Mouse (Mus musculus): ENCODE results near the gene Nckap5.
"Not testable (repeated sequence)": the region's sequence is repeated elsewhere in the genome, so short reads cannot be mapped to it uniquely, and the experiment has no call there.

Gene Nckap5

GRCm38 (mm10) chr1:126153516-126154234 is 676.9 kb downstream of the Nckap5 start:
- DNase-seq = no peak

GRCm38 (mm10) chr1:126152217-126152616 is 678.4 kb downstream of the Nckap5 start:
- DNase-seq = no peak

GRCm38 (mm10) chr1:126149966-126150365 is 680.6 kb downstream of the Nckap5 start:
- no peak for DNase-seq

GRCm38 (mm10) chr1:126135717-126136116 is 694.9 kb downstream of the Nckap5 start:
- no peak for DNase-seq

- DNase-seq = no peak
Measured at GRCm38 (mm10) chr1:126132316-126132715, 698.3 kb downstream of the Nckap5 start.

GRCm38 (mm10) chr1:126129129-126129528 is 701.5 kb downstream of the Nckap5 start:
- no peak for DNase-seq

GRCm38 (mm10) chr1:126123111-126123510 is 707.5 kb downstream of the Nckap5 start:
- peak; percentile 67 for DNase-seq

GRCm38 (mm10) chr1:126120506-126120905 is 710.1 kb downstream of the Nckap5 start:
- DNase-seq = no peak

GRCm38 (mm10) chr1:126116034-126116433 is 714.6 kb downstream of the Nckap5 start:
- no peak for DNase-seq

- peak; percentile 48 for DNase-seq
Measured at GRCm38 (mm10) chr1:126105673-126106256, 724.8 kb downstream of the Nckap5 start.

- DNase-seq = peak; percentile 56
Measured at GRCm38 (mm10) chr1:126094346-126094745, 736.3 kb downstream of the Nckap5 start.

- DNase-seq = peak; percentile 84
Measured at GRCm38 (mm10) chr1:126091979-126092378, 738.6 kb downstream of the Nckap5 start.

GRCm38 (mm10) chr1:126087181-126087580 is 743.4 kb downstream of the Nckap5 start:
- peak; percentile 65 for DNase-seq

- DNase-seq = no peak
Measured at GRCm38 (mm10) chr1:126076312-126076711, 754.3 kb downstream of the Nckap5 start.

GRCm38 (mm10) chr1:126070861-126071260 is 759.7 kb downstream of the Nckap5 start:
- no peak for DNase-seq

GRCm38 (mm10) chr1:126051491-126051890 is 779.1 kb downstream of the Nckap5 start:
- DNase-seq = peak; percentile 89

- no peak for DNase-seq
Measured at GRCm38 (mm10) chr1:126042886-126043285, 787.7 kb downstream of the Nckap5 start.

GRCm38 (mm10) chr1:126027536-126027935 is 803.1 kb downstream of the Nckap5 start:
- DNase-seq = no peak

- no peak for DNase-seq
Measured at GRCm38 (mm10) chr1:126024518-126024917, 806.1 kb downstream of the Nckap5 start.

- no peak for DNase-seq
Measured at GRCm38 (mm10) chr1:126022959-126023358, 807.6 kb downstream of the Nckap5 start.

- DNase-seq = not testable (repeated sequence)
Measured at GRCm38 (mm10) chr1:126018654-126019053, 811.9 kb downstream of the Nckap5 start.

GRCm38 (mm10) chr1:126011661-126012091 is 818.9 kb downstream of the Nckap5 start:
- peak; percentile 59 for DNase-seq

- DNase-seq = peak; percentile 50
Measured at GRCm38 (mm10) chr1:126007571-126007970, 823.0 kb downstream of the Nckap5 start.

- DNase-seq = no peak
Measured at GRCm38 (mm10) chr1:126005672-126006071, 824.9 kb downstream of the Nckap5 start.
